Mouse (Mus musculus): ENCODE data around the gene Gm10300.
A peak's percentile ranks its signal among the peaks of the same experiment; 100 is the strongest.

The Gm10300 gene

GRCm38 (mm10) chr4:132078296-132078714 lies 3.8 kb downstream of the Gm10300 start:
- DNase-seq (ENCODE audit: low spot score in 2 of 2): no peak

GRCm38 (mm10) chr4:132079555-132080275 lies 5.2 kb downstream of the Gm10300 start:
- DNase-seq (ENCODE audit: low spot score in 2 of 2): peak; percentile 59 to 71

GRCm38 (mm10) chr4:132080492-132080983 lies 6.0 kb downstream of the Gm10300 start:
- DNase-seq (ENCODE audit: low spot score in 2 of 2): no peak

- DNase-seq (ENCODE audit: low spot score in 2 of 2): no peak
Measured at GRCm38 (mm10) chr4:132085114-132085513, 10.6 kb downstream of the Gm10300 start.

GRCm38 (mm10) chr4:132088921-132089320 lies 14.4 kb downstream of the Gm10300 start:
- no peak for DNase-seq (ENCODE audit: low spot score in 2 of 2)

- DNase-seq (ENCODE audit: low spot score in 2 of 2): no peak
Measured at GRCm38 (mm10) chr4:132093136-132093535, 18.6 kb downstream of the Gm10300 start.

- no peak for DNase-seq (ENCODE audit: low spot score in 2 of 2)
Measured at GRCm38 (mm10) chr4:132093928-132094327, 19.4 kb downstream of the Gm10300 start.

GRCm38 (mm10) chr4:132095043-132095442 lies 20.5 kb downstream of the Gm10300 start:
- DNase-seq (ENCODE audit: low spot score in 2 of 2): no peak

- no peak for DNase-seq (ENCODE audit: low spot score in 2 of 2)
Measured at GRCm38 (mm10) chr4:132099548-132099947, 25.1 kb downstream of the Gm10300 start.

- DNase-seq (ENCODE audit: low spot score in 2 of 2): no peak
Measured at GRCm38 (mm10) chr4:132101152-132101551, 26.7 kb downstream of the Gm10300 start.

- DNase-seq (ENCODE audit: low spot score in 2 of 2): no peak
Measured at GRCm38 (mm10) chr4:132108221-132108620, 33.7 kb downstream of the Gm10300 start.

- DNase-seq (ENCODE audit: low spot score in 2 of 2): no peak
Measured at GRCm38 (mm10) chr4:132111227-132111626, 36.7 kb downstream of the Gm10300 start.

GRCm38 (mm10) chr4:132113411-132114095 lies 39.1 kb downstream of the Gm10300 start:
- no peak for DNase-seq (ENCODE audit: low spot score in 2 of 2)

GRCm38 (mm10) chr4:132116315-132116714 lies 41.8 kb downstream of the Gm10300 start:
- DNase-seq (ENCODE audit: low spot score in 2 of 2): no peak

- DNase-seq (ENCODE audit: low spot score in 2 of 2): no peak
Measured at GRCm38 (mm10) chr4:132119566-132119965, 45.1 kb downstream of the Gm10300 start.

- DNase-seq (ENCODE audit: low spot score in 2 of 2): no peak
Measured at GRCm38 (mm10) chr4:132121674-132122073, 47.2 kb downstream of the Gm10300 start.

GRCm38 (mm10) chr4:132123166-132123565 lies 48.7 kb downstream of the Gm10300 start:
- DNase-seq (ENCODE audit: low spot score in 2 of 2): no peak
